Mouse (Mus musculus) cerebellum, adult 9-11 months (tissue): ENCODE results near the gene Tgfb1.

Source experiments
- DNase-seq: peaks from one replicate; pipeline ENCODE4 v3.0.0; 2022

Tgfb1 gene

DNA sequence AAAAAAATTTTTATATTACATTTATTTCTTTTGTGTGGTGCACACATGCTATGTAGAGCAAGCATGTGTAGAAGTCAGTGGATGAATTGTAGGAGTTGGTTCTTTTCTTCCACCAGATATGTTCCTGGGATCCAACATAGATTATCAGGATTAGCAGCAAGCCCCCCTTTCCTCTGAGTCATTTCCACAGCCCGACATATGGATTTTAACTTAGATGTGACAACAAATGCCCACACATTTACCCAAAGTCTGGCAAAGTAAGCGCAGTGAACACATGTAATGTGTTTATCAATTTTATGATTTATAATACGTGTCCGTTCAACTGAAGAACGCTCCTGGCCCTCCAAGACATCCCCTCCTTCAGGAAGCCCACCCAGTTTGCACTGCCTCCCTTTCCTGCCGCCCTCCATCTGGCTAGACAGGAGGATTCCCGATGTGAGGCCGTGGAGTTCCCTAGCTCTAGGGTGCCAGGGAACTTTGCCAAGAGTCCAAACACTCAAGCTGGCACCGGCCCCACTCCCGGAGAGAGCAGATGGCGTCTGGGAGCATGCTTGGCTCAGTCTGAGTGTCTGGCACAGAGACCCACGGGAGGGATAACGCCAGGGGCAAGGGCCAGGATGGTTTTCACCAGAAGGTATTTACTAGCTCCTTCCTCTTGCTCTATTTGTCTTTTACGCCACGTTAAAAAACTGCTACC, 10.6 kb upstream of the Tgfb1 start:
- DNase-seq = peak; percentile 98

DNA sequence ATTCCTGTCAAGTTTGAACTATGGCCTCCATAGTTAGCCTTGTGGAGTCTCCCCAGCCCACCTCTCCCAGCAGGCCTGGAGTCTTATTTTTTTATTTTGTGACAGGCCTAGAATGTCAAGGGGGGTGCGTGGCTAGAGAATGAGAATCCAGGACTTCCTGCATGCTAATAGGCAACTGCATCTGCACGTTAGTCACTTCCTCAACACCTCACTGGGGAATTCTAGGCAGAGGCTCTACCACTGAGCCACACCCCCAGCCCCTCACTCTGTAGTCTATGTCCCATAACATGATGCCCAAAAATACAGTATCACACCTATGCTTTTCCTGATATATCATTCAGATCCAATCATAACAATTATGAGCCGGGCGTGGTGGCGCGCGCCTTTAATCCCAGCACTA, 9.8 kb upstream of the Tgfb1 start:
- DNase-seq = peak; percentile 51

DNA sequence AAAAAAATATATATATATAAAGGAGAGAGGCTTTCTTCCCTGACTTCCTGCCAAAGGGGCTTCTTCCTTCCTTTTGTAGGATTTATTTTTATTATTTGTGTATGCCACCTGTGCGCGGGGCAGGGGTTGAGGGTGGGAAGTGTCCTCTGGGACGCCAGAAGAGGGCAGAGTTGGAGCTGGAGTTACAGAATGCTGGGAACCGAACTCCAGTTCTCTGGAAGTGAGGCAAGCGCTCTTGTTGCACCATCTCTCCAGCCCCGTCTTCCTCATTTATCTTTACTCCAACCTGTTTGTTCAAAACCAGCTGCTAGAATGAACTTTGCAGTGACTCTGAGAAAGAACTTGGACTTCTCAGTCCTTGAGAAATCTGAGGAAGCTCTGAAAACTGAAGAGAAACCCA, 6.8 kb upstream of the Tgfb1 start:
- DNase-seq = no peak

- DNase-seq = peak; percentile 94
Measured at GRCm38 (mm10) chr7:25680514-25681258, 6.1 kb upstream of the Tgfb1 start, which contains the start of gene B9d2. TSS of gene B9d2 (plus strand) at chr7:25680780.

DNA sequence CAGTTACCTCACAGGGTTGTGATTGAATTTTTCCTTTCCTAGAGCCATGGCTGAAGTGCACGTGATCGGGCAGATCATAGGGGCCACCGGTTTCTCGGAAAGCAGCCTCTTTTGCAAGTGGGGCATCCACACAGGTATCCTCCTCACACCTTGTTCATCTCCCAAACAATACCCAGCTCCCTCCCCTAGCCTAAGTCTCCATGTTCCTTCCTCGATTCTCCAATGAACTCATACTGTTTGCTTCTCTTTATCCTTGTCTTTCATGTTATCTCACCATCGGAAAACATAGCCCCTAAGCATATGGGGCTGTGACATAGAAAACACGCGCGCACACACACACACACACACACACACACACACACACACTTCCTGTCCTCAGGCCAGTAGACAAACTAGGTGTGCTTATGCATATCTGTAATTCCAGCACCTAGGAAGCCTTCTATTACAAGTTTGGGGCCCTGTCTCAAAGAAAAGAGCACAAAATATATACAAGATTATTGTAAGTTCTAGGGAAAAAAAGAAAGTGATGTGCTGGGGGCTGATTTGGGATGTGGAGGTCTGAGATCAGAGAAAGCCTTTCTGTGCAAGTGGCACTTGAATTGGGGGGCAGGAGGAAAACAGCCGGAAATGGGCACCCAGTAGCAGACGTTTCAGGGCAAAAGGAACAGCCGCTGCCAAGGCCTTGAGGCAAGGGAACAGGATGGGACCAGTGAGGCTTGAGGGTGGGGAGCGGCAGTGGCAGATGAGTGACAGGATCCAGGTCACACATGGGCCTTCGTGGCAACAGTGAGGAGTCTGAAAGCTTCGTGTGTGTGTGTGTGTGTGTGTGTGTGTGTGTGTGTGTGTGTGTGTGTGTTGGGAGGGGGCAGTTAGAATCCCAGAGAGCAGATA, 5.2 kb upstream of the Tgfb1 start:
- peak; percentile 46 for DNase-seq

DNA sequence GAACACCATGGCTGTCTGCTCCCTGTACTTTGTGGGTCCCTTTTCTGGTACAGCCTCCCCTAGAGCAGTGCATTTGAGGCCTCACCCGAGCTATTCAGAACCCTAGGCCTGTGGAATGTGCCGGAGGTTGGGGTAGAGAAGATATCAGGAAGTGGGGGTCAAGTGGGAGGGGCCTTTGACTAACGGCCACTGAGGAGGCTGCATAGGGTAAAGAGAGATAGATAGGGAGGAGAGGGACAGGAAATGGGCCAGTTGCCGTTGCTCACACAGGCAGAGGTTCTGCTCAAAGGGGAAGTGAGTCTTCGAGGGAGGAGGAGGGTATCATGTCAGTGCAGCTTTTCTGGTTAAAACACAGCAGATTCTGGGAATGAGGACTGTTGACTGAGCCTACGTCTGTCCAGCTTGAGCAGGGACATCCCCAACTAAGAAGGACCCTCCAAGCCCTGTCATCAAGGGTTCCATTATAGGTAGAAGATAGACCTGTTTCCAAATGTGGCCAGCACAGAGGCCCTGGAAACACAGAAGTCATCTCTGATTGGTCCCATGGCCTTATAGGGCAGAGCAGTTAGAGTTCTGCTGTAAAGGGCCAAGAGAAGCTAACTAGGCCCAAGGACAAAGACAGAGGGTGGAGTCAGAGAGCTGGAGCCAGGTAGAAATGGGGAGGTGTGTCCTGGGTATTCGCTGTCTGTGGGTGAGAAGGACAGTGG, 3.2 kb upstream of the Tgfb1 start:
- no peak for DNase-seq

DNA sequence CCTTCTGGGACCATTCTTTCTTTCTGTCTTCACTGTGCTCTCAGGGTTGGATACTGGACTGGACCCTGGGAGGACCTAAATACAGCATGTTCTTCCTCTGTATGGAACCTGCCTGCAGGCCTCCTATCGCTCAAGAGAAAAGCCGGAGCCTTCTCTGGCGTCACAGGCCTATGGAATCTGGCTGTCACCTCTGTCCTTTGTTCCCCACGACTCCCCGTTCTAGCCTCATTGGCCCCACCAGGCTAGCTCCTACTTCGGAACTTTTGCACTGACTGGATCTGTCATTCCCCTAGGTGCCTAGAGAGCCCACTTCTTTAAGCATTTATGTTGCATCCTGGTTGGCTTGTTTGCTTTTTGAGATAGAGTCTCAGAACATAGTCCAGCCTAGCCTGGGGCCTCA, 2.1 kb upstream of the Tgfb1 start:
- DNase-seq = no peak

- DNase-seq = no peak
Measured at GRCm38 (mm10) chr7:25685926-25686470, 804 bp upstream of the Tgfb1 start.

DNA sequence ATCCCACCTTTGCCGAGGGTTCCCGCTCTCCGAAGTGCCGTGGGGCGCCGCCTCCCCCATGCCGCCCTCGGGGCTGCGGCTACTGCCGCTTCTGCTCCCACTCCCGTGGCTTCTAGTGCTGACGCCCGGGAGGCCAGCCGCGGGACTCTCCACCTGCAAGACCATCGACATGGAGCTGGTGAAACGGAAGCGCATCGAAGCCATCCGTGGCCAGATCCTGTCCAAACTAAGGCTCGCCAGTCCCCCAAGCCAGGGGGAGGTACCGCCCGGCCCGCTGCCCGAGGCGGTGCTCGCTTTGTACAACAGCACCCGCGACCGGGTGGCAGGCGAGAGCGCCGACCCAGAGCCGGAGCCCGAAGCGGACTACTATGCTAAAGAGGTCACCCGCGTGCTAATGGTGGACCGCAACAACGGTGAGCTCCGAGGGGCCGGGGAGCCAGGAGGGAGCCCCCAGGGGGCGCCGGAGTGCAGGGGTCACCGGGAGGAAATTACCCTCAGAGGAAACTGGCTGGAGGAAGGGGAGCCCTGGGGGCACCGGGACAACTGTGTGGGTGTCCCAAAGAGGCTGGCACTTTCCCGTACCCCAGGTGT, 1.1 kb downstream of the Tgfb1 start:
- no peak for DNase-seq

- no peak for DNase-seq
Measured at GRCm38 (mm10) chr7:25688810-25689586, 2.2 kb downstream of the Tgfb1 start.

DNA sequence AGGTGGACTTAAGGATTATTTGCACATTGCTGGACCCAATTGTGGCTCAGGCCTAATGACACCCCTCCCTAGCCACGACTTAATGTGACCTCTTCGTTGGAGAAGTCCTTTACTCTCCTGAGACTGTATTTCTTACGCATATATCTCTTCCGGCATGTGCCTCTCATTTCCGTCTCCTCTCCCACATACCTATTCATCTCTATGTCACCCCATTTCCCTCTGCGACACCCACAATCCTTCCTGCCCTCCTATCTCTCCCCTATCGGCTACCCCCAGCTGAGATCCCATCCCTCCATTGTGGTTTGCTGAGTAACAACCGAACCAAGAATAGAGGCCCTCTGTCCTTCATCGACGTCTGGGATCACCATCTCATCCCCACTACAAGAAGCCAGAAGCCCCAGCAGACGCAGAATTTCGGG, 2.8 kb downstream of the Tgfb1 start:
- DNase-seq = no peak

GRCm38 (mm10) chr7:25690051-25690450, 3.2 kb downstream of the Tgfb1 start:
- DNase-seq = no peak

DNA sequence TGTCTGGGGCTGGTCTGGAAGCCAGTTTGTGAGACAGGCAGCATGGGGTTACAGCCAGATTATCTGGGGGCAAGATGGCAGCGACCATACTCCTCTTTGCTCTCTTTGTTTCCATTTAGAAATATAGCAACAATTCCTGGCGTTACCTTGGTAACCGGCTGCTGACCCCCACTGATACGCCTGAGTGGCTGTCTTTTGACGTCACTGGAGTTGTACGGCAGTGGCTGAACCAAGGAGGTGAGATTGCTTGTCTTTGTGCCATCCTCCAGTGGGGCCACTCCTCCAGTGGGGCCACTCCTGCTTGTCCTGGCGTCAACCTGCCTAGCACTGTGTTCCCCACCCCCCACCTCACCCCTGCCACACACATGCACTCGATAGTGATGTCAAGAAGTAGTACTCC, 7.3 kb downstream of the Tgfb1 start:
- no peak for DNase-seq

DNA sequence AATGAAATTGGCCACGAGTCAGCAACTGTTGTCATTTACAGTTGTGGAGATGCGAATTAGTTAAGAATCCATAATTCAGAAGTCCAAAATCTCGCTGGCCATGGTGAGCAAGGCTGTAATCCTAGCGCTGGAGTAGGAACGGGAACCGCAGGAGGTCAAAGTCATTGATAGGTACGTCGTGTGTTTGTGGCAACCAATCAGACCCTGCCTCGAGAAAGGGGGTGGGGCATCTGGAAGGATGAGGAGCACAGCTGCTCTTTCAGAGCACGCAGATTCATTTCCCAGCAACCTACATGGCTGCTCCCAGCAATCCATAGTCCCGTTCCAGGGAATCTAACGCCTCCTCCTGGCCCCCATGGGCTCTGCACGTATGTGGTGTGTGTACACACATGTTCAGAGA, 13.0 kb downstream of the Tgfb1 start:
- no peak for DNase-seq

GRCm38 (mm10) chr7:25700732-25701131, 13.9 kb downstream of the Tgfb1 start:
- DNase-seq = no peak

GRCm38 (mm10) chr7:25702350-25702749, 15.5 kb downstream of the Tgfb1 start:
- DNase-seq = no peak

DNA sequence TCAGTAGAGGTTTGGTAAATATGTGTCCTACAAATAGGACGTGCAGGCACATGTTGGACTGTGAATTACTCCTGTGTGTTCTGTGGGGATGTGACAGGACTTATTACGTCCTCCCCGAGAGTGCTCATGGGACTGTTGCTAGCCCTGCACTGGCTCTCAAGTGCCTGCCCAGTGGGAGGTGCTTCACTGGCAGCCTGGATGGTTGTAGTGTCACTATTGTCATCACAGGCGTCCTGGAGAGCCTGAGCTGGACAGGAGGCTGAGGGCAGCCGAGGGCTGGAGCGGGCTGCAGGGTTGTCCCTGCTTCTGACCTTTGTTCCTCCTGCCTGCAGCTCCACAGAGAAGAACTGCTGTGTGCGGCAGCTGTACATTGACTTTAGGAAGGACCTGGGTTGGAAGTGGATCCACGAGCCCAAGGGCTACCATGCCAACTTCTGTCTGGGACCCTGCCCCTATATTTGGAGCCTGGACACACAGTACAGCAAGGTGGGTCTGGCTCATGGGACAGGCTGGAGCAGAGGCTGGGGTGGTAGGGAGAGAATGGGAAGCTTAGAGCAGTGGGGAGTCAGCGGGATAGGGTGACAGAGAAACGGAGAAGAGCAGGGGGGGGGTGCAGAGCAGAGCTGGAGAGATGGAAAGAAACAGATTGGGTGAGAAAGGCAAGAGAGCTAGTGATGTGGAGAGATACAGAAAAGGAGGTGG, 17.1 kb downstream of the Tgfb1 start:
- no peak for DNase-seq

DNA sequence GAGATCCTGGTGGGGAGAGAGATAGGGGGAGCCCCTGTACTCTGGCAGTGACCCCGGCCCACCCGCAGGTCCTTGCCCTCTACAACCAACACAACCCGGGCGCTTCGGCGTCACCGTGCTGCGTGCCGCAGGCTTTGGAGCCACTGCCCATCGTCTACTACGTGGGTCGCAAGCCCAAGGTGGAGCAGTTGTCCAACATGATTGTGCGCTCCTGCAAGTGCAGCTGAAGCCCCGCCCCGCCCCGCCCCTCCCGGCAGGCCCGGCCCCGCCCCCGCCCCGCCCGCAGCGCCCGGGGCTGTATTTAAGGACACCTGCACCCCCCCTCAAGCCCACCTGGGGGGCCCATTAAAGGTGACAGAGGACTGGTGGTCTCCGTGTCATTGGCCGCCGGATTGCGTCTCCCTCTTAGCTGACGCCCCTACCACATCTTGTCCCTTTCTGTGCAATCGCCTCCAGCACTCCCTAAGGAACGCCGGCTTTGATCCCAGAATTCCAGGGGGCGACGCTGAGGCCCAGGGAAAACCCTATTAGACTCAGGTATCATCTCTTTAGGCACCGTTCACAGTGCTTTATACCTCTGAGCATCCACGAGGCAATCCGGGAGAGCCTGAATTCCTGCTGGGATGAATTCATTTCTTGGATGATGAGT, 18.0 kb downstream of the Tgfb1 start:
- DNase-seq = no peak

GRCm38 (mm10) chr7:25705801-25706251, 19.0 kb downstream of the Tgfb1 start:
- no peak for DNase-seq

DNA sequence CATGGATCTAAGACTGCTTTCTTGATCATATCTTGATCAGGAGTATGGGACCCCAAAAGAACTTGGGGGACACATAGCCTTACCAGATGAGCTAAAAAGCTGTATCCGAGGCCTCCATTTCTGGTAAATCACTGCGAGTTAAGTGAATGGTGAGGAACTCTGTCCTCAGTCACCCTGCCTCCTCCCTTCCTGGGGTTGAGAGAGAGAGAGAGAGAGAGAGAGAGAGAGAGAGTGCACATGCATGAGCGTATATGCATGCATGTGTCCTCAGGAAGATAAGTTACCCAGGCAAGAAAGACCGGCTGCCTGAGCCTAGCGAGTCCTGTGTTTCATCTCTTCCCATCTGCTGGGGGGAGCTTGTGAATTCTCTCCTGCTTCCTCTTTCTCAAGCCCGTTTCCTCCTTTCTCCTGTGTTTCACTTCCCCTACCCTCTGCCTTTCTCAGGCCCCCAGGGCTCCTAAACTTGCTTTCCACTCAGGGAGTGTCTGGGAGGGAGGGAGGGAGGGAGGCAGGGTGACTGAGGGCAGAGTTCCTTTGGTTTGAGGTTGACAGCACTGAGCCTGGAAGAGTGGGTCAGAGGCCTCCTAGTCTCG, 19.9 kb downstream of the Tgfb1 start:
- no peak for DNase-seq
